16 mouse cellular contexts compared by ENCODE assay signal in genomic region chr1:39029176-39029575, GRCm38 (mm10). TPM values are rescaled to one million over a fixed set of nuclear protein-coding genes. Genes with fewer than 3 reads are reported as not detected.
A peak's percentile ranks its signal among the peaks of the same experiment; 100 is the strongest.
DNase-seq lines count a peak whose midpoint lies in the region; ATAC-seq lines count a peak whose summit lies in the region.
"Had no signal": no experiment of that assay in that cellular context is flagged by ENCODE, and none has a peak within 500 bp of the region (broad histone marks: within the 10 kb centered on the region; RNA-seq: fewer than 3 reads in every experiment).

No protein-coding gene starts in this region.

- DNase-seq in heart, embryonic 10.5 days (ENCODE audit: low spot score), result peak; percentile 61
- DNase-seq in heart, postnatal 4 days, result no peak
- DNase-seq in layer of hippocampus, adult 9-11 months, result peak; percentile 22
- no peak for DNase-seq in layer of hippocampus, postnatal 14 days (ENCODE audit: low spot score in 2 of 2)
- DNase-seq in midbrain, embryonic 14.5 days, result peak; percentile 37
- no peak for DNase-seq in midbrain, embryonic 10.5 days (ENCODE audit: low spot score)
- no peak for DNase-seq in urinary bladder, adult 2 months (ENCODE audit: low spot score)
- DNase-seq: adrenal gland, postnatal 10 days; cerebellum, adult 8-10 months; gastrocnemius, postnatal 14 days; heart, postnatal 10 days; liver, embryonic 13.5 days; thymus, postnatal 25 days had no signal

- H3K36me3 ChIP-seq in heart, embryonic 10.5 days, result no peaks in the 10 kb centered on the region
- no peaks in the 10 kb centered on the region for H3K36me3 ChIP-seq in midbrain, embryonic 14.5 days (ENCODE audit: control insufficient read depth, insufficient read depth, low read length)
- no peaks in the 10 kb centered on the region for H3K36me3 ChIP-seq in midbrain, embryonic 10.5 days
- H3K36me3 ChIP-seq in intestine, embryonic 16.5 days (ENCODE audit: control insufficient read depth, insufficient read depth, low read length), result no peaks in the 10 kb centered on the region
- H3K36me3 ChIP-seq: liver, embryonic 13.5 days had no signal

- peaks cover 11% of the 10 kb centered on the region; the same call in 1 of the 2 replicates for H3K4me1 ChIP-seq in heart, embryonic 10.5 days
- H3K4me1 ChIP-seq in midbrain, embryonic 14.5 days (ENCODE audit: control insufficient read depth, insufficient read depth, low read length), result peaks cover 11% of the 10 kb centered on the region; the same call in 1 of the 2 replicates
- peaks cover 26% of the 10 kb centered on the region for H3K4me1 ChIP-seq in midbrain, embryonic 10.5 days
- 0 out of 2 replicates have a peak, but pooled peaks cover 5% of the 10 kb centered on the region for H3K4me1 ChIP-seq in intestine, embryonic 16.5 days (ENCODE audit: control insufficient read depth, insufficient read depth, low read length)
- H3K4me1 ChIP-seq: liver, embryonic 13.5 days had no signal

- no peaks in the 10 kb centered on the region for H3K9me3 ChIP-seq in heart, embryonic 10.5 days
- no peaks in the 10 kb centered on the region for H3K9me3 ChIP-seq in midbrain, embryonic 14.5 days (ENCODE audit: control insufficient read depth, low read length)
- H3K9me3 ChIP-seq in midbrain, embryonic 10.5 days (replicated peaks), result no peaks in the 10 kb centered on the region
- H3K9me3 ChIP-seq in intestine, embryonic 16.5 days (ENCODE audit: control insufficient read depth, low read length), result no peaks in the 10 kb centered on the region
- H3K9me3 ChIP-seq: liver, embryonic 13.5 days had no signal

- no peak overlapping the region for H3K9ac ChIP-seq in midbrain, embryonic 14.5 days (replicated peaks; ENCODE audit: low read length)
- H3K9ac ChIP-seq in intestine, embryonic 16.5 days (ENCODE audit: low read depth, low read length), result no peak overlapping the region
- H3K9ac ChIP-seq: liver, embryonic 13.5 days had no signal

- peaks cover 16% of the 10 kb centered on the region for H3K27me3 ChIP-seq in heart, embryonic 10.5 days (ENCODE audit: insufficient read depth, poor library complexity, severe bottlenecking)
- H3K27me3 ChIP-seq in midbrain, embryonic 14.5 days (ENCODE audit: control insufficient read depth, insufficient read depth, low read length), result no peaks in the 10 kb centered on the region
- H3K27me3 ChIP-seq in midbrain, embryonic 10.5 days (ENCODE audit: low read depth, poor library complexity, severe bottlenecking), result peaks cover 3% of the 10 kb centered on the region; the same call in 1 of the 2 replicates
- no peaks in the 10 kb centered on the region for H3K27me3 ChIP-seq in intestine, embryonic 16.5 days (replicated peaks; ENCODE audit: control insufficient read depth, insufficient read depth, low read length)
- H3K27me3 ChIP-seq: liver, embryonic 13.5 days had no signal

- no peak overlapping the region for H3K4me3 ChIP-seq in heart, embryonic 10.5 days
- H3K4me3 ChIP-seq in midbrain, embryonic 14.5 days (replicated peaks; ENCODE audit: low read depth, low read length), result no peak overlapping the region
- no peak overlapping the region for H3K4me3 ChIP-seq in midbrain, embryonic 10.5 days
- no peak overlapping the region for H3K4me3 ChIP-seq in intestine, embryonic 16.5 days (ENCODE audit: low read length)
- H3K4me3 ChIP-seq: myocyte had no signal

- WGBS in heart, embryonic 10.5 days, result 66% methylated on average over 7 of the region's 7 CpGs
- 87% methylated on average over 7 of the region's 7 CpGs for WGBS in midbrain, embryonic 14.5 days
- WGBS in midbrain, embryonic 10.5 days, result 92% methylated on average over 7 of the region's 7 CpGs
- WGBS in intestine, embryonic 16.5 days, result 69% methylated on average over 7 of the region's 7 CpGs

- ATAC-seq in midbrain, embryonic 14.5 days (ENCODE audit: low FRiP score, low TSS enrichment), result no peak
- ATAC-seq in intestine, embryonic 16.5 days, result 0 out of 2 replicates have a peak, but pooled peaks have one; percentile 31

- H3K4me2 ChIP-seq in midbrain, embryonic 14.5 days (ENCODE audit: low read length), result no peak overlapping the region
- H3K4me2 ChIP-seq in intestine, embryonic 16.5 days (ENCODE audit: low read depth, low read length), result no peak overlapping the region

- no peak overlapping the region for H3K27ac ChIP-seq in heart, embryonic 10.5 days
- H3K27ac ChIP-seq in midbrain, embryonic 14.5 days (replicated peaks; ENCODE audit: low read depth, low read length), result no peak overlapping the region
- H3K27ac ChIP-seq in midbrain, embryonic 10.5 days (replicated peaks), result no peak overlapping the region
- no peak overlapping the region for H3K27ac ChIP-seq in intestine, embryonic 16.5 days (ENCODE audit: low read length)
- H3K27ac ChIP-seq: liver, embryonic 13.5 days; stomach, postnatal 0 days had no signal

RNA-seq across cellular contexts. Expression of gene Pdcl3, which starts 43.8 kb away (rescaled TPM):
- 161 and 170 TPM in 2 replicates for polyA plus RNA-seq in heart, embryonic 10.5 days (2016; fragmentation: Nextera tagmentation; extraction: Ambion mirVana)
- 100 to 1,000 TPM; 114 TPM for total RNA-seq in heart, postnatal 4 days (2021)
- total RNA-seq in layer of hippocampus, postnatal 14 days (2021), result 10 to 100 TPM; 36.4 to 41.6 TPM
- polyA plus RNA-seq in midbrain, embryonic 14.5 days (2014; fragmentation: Nextera tagmentation; extraction: Ambion mirVana), result 143 and 156 TPM in 2 replicates
- 164 and 166 TPM in 2 replicates for polyA plus RNA-seq in midbrain, embryonic 10.5 days (2016; fragmentation: Nextera tagmentation; extraction: Ambion mirVana)
- 147 and 155 TPM in 2 replicates for polyA plus RNA-seq in intestine, embryonic 16.5 days (2015; fragmentation: Nextera tagmentation; extraction: Ambion mirVana)
- polyA plus RNA-seq in urinary bladder, adult 2 months (2012; rRNA removed), result 252 and 254 TPM in 2 replicates

Comparison
In these comparisons a context has a peak if more than half of its experiments do, and no peak if none do; other contexts are left out.
1. DNase-seq: peak in heart, embryonic 10.5 days (single experiment), layer of hippocampus, adult 9-11 months (single experiment) and midbrain, embryonic 14.5 days (single experiment); none in heart, postnatal 4 days (single experiment), layer of hippocampus, postnatal 14 days (0 of 2), midbrain, embryonic 10.5 days (single experiment) and urinary bladder, adult 2 months (single experiment).